Mouse (Mus musculus) macrophage (primary cell): Measurements from ENCODE around the gene Ly6g6f. TPM values are rescaled to one million over a fixed set of nuclear protein-coding genes. Genes with fewer than 3 reads are reported as not detected.
"Not testable (repeated sequence)": the region's sequence is repeated elsewhere in the genome, so short reads cannot be mapped to it uniquely, and the experiment has no call there.

ENCODE experiments used
- H3K27ac ChIP-seq: fragments of 350-480 bp; formaldehyde crosslinking; 2 replicates; pipeline ENCODE4 v1.9.0; 2021
- H3K36me3 ChIP-seq: fragments of 350-480 bp; formaldehyde crosslinking; 2 replicates; pipeline ENCODE4 v1.9.0; 2021; ENCODE audit errors: inconsistent target
- H3K4me3 ChIP-seq: fragments of 350-480 bp; formaldehyde crosslinking; 2 replicates; pipeline ENCODE4 v1.9.0; 2021; ENCODE audit errors: inconsistent target
- H3K79me2 ChIP-seq: fragments of 350-480 bp; formaldehyde crosslinking; 2 replicates; pipeline ENCODE4 v1.9.0; 2021; ENCODE audit errors: inconsistent target
- WGBS: methylation state at CpG from one replicate; pipeline ENCODE4 v1.1.7; 2026; ENCODE audit warnings: inconsistent platforms; ENCODE audit not compliant: missing documents; 5-methylcytosine and 5-hydroxymethylcytosine counted together
- polyA plus RNA-seq: library from polyadenylated mRNA; stranded (reverse); fragments of 250-400 nt; gene quantifications from 3 replicates; pipeline ENCODE4 v1.2.4, GENCODE M21; 2018; ENCODE audit warnings: inconsistent platforms
- total RNA-seq, 78 experiments: library from RNA; depleted of rRNA; stranded (reverse); fragments of 250-400 nt; gene quantifications; 1 replicate in 9 of 78; 2 replicates in 24 of 78; 3 replicates in 43 of 78; 4 replicates in 2 of 78; pipeline ENCODE4 v1.2.4; 2018; ENCODE audit warnings: inconsistent platforms in 56 of 78

Ly6g6f gene
- total RNA-seq (2018; cell fraction: chromatin; rRNA removed) = not detected
- total RNA-seq (2018; cell fraction: cytosol; rRNA removed) = under 1 TPM in 2 of 26 experiments, not detected in 24; 0.09 to 0.19 TPM
- total RNA-seq (2018; cell fraction: nucleus; rRNA removed) = not detected
- not detected in 3 replicates for polyA plus RNA-seq

GRCm38 (mm10) chr17:35085208-35085865 lies at the start of gene Ly6g6f:
Gene Ly6g6f (minus strand): TSS chr17:35085610.
- no peak within 1 kb of the TSS for H3K4me3 ChIP-seq
- H3K79me2 ChIP-seq = peaks cover 8% of the 10 kb centered on the region; the same call in 1 of the 2 replicates
- 91% methylated on average over 7 of the region's 7 CpGs for WGBS
- no peaks in the 10 kb centered on the region for H3K36me3 ChIP-seq
- H3K27ac ChIP-seq = no peak within 1 kb of the TSS

GRCm38 (mm10) chr17:35134801-35135590 lies 49.6 kb upstream of the Ly6g6f start, which contains the start of gene Bag6:
Gene Bag6 (plus strand): TSS chr17:35135178.
- peaks cover 22% of the 10 kb centered on the region for H3K36me3 ChIP-seq
- H3K27ac ChIP-seq = peak within 1 kb of the TSS; percentile 88
- WGBS = under 1% methylated on average over 63 of the region's 66 CpGs
- peaks cover 48% of the 10 kb centered on the region for H3K79me2 ChIP-seq
- H3K4me3 ChIP-seq = peak within 1 kb of the TSS; percentile 88

DNA sequence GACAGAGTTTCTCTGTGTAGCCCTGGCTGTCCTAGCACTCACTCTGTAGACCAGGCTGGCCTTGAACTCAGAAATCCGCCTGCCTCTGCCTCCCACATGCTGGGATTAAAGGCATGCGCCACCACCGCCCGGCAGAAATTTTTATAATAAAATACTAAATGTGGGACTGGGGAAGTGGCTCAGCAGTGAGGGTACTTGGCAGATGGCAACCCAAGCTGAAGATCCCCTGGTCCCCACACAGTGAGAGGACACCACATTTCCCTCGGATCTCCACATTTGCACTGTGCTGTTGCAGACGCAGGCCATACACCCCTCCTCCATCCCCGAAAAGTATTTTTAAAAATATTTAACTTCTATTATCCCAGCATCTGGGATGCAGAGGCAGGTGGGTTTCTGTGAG lies 48.1 kb upstream of the Ly6g6f start:
- peaks cover 13% of the 10 kb centered on the region; the same call in 1 of the 2 replicates for H3K36me3 ChIP-seq
- WGBS = 82% methylated on average over 6 of the region's 7 CpGs
- H3K79me2 ChIP-seq = peaks cover 48% of the 10 kb centered on the region
- H3K4me3 ChIP-seq = no peak overlapping the region
- H3K27ac ChIP-seq = no peak overlapping the region

DNA sequence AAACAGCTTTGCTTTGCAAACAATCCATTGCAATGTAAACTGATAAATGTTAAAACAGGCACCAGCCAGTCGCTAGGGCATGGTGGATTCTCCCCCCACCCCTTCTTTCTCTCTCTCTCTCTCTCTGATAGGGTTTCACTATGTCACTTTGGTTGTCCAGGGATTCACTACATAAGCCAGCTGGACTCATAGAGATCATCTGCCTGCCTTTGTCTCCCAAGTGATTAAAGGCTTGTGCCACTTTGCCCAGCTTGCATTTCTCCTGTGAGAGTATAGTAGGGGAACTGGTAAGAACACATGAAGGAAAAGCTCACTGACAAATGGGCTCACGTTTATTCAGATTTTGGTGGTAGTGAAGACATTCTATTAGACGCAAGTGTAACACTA lies 46.8 kb upstream of the Ly6g6f start:
- 93% methylated on average over 3 of the region's 3 CpGs for WGBS
- Histone ChIP-seq H3K4me3 (no peak overlapping the region), H3K27ac (no peak overlapping the region), H3K36me3 (peaks cover 16% of the 10 kb centered on the region; the same call in 1 of the 2 replicates), H3K79me2 (peaks cover 48% of the 10 kb centered on the region)

- Histone ChIP-seq H3K27ac (no peak within 1 kb of the TSS), H3K36me3 (peaks cover 16% of the 10 kb centered on the region; the same call in 1 of the 2 replicates), H3K79me2 (peaks cover 47% of the 10 kb centered on the region), H3K4me3 (no peak within 1 kb of the TSS)
- WGBS = 89% methylated on average over 15 of the region's 15 CpGs
Observed at GRCm38 (mm10) chr17:35131500-35132173, 46.2 kb upstream of the Ly6g6f start, which contains the start of gene Apom. Gene Apom (minus strand): TSS chr17:35132050.

- Histone ChIP-seq H3K27ac (no peak overlapping the region), H3K4me3 (no peak overlapping the region), H3K79me2 (peaks cover 41% of the 10 kb centered on the region), H3K36me3 (peaks cover 16% of the 10 kb centered on the region; the same call in 1 of the 2 replicates)
- WGBS = 87% methylated on average over 8 of the region's 8 CpGs
Observed at GRCm38 (mm10) chr17:35131038-35131437, 45.6 kb upstream of the Ly6g6f start.

GRCm38 (mm10) chr17:35128996-35129395 lies 43.6 kb upstream of the Ly6g6f start:
- 90% methylated on average over 11 of the region's 11 CpGs for WGBS
- no peak overlapping the region for H3K4me3 ChIP-seq
- no peak overlapping the region for H3K27ac ChIP-seq
- H3K79me2 ChIP-seq = peaks cover 40% of the 10 kb centered on the region
- peaks cover 21% of the 10 kb centered on the region; the same call in 1 of the 2 replicates for H3K36me3 ChIP-seq

GRCm38 (mm10) chr17:35127017-35127416 lies 41.6 kb upstream of the Ly6g6f start:
- H3K4me3 ChIP-seq = peak overlapping the region; percentile 75
- peak overlapping the region; percentile 85 for H3K27ac ChIP-seq
- peaks cover 28% of the 10 kb centered on the region for H3K36me3 ChIP-seq
- 35% methylated on average over 13 of the region's 13 CpGs for WGBS
- peaks cover 60% of the 10 kb centered on the region for H3K79me2 ChIP-seq

DNA sequence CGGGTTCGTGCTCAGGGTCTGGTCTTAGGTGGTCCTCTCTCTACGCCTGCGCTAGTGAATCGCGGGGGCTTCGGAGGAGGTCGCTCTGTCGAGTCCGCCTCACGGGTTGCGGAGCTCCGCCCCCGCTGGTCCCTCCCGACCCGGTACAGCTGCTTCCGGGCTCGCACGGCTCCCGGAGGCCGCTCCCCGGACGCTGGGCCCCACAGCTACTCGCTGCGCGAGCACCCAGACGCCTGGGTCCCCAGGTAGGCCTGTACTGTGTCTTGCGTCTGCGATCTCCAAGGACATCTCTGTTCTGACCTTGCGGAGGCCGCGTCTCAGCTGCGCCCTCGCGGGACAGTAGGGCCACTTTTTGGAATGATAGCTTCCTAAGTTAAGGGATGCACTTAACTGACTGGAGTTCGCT lies 40.8 kb upstream of the Ly6g6f start, which contains the start of gene D17H6S53E:
D17H6S53E (plus strand) TSS at position 168 of the 406 bp plus-strand sequence.
- peak within 1 kb of the TSS; percentile 85 for H3K27ac ChIP-seq
- peak within 1 kb of the TSS; percentile 75 for H3K4me3 ChIP-seq
- peaks cover 65% of the 10 kb centered on the region for H3K79me2 ChIP-seq
- peaks cover 28% of the 10 kb centered on the region for H3K36me3 ChIP-seq
- under 1% methylated on average over 33 of the region's 36 CpGs for WGBS

DNA sequence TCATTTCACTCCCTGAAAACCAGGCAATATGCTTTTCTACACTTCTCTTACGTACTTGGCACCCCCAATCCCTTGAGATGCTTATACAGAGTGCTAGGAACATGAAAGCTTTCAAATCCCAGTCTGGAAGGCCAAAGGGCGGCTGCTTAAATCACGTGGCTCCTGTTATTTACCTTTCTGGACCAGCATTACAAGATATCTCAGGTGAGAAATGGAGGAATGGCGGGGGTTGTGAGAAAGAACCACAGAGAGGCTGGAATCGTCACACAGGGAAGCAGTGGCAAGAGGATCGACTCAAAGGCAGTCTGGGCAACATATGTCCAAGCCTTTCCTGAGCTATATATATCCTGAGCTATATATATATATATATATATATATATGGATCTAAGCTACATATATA lies 40.2 kb upstream of the Ly6g6f start:
- Histone ChIP-seq H3K27ac (peak overlapping the region; percentile 85), H3K4me3 (peak overlapping the region; percentile 75), H3K36me3 (peaks cover 28% of the 10 kb centered on the region), H3K79me2 (peaks cover 70% of the 10 kb centered on the region)
- WGBS = 51% methylated on average over 6 of the region's 6 CpGs

DNA sequence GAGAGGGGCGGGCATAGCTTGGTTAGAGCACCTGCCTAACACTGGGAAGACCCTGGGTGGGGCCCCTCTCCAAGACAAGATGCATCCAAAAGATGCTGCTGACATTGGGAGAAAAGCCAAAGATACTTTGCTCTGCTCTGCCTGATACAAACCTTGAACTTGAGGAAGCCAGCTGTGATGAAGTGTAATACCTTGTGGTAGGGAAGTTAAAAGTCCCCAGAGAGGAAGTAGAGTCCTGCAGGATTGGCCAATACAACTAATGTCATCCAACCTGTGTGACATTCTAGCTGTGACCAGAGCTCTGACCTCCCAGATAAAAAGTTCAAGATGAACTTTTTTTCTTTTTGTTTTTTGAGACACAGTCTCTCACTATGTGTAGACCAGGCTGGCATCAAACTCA lies 39.7 kb upstream of the Ly6g6f start:
- Histone ChIP-seq H3K27ac (no peak overlapping the region; the same call in 1 of the 2 replicates), H3K36me3 (peaks cover 25% of the 10 kb centered on the region), H3K79me2 (peaks cover 74% of the 10 kb centered on the region), H3K4me3 (no peak overlapping the region)
- 100% methylated on average over 1 of the region's 1 CpGs for WGBS

GRCm38 (mm10) chr17:35124261-35124896 lies 39.0 kb upstream of the Ly6g6f start:
- Histone ChIP-seq H3K36me3 (peaks cover 21% of the 10 kb centered on the region), H3K79me2 (peaks cover 74% of the 10 kb centered on the region)
- H3K27ac ChIP-seq, H3K4me3 ChIP-seq: not testable (repeated sequence)
- 94% methylated on average over 12 of the region's 12 CpGs for WGBS

GRCm38 (mm10) chr17:35123287-35123686 lies 37.9 kb upstream of the Ly6g6f start:
- peaks cover 69% of the 10 kb centered on the region for H3K79me2 ChIP-seq
- H3K36me3 ChIP-seq = peaks cover 25% of the 10 kb centered on the region
- not testable (repeated sequence) for H3K4me3 ChIP-seq, H3K27ac ChIP-seq
- 93% methylated on average over 9 of the region's 9 CpGs for WGBS

DNA sequence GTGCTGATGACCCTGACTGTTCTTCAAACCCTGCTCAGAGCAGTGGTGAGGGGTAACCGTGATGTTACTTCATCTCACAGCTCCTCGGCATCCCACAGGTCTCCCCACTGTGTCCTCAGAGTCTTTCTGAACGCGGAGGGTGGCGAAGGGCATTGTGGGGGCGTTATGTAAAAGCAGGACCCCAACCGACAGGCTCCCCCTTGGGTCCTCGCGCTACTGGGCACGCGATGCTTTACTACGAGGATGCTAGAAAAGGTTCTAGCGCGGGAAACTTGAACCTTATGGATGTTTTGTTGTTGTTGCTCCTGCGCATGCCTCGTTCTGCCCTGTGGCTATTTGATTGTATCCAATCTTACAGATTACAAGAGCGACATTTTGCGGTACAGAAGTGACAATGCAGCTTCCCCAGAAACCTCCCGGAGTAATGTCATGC lies 36.5 kb upstream of the Ly6g6f start, which contains the start of gene Csnk2b:
Csnk2b (minus strand) TSS at position 183 of the 433 bp plus-strand sequence.
- Histone ChIP-seq H3K79me2 (peaks cover 55% of the 10 kb centered on the region), H3K36me3 (peaks cover 28% of the 10 kb centered on the region), H3K4me3 (peak within 1 kb of the TSS; percentile 89), H3K27ac (peak within 1 kb of the TSS; percentile 60)
- WGBS = under 1% methylated on average over 19 of the region's 19 CpGs
